ENCODE assay signal across 9 mouse cellular contexts in genomic region chr16:18108221-18108966, GRCm38 (mm10). TPM values are rescaled to one million over a fixed set of nuclear protein-coding genes. Genes with fewer than 3 reads are reported as not detected.
DNase-seq lines count a peak whose midpoint lies in the region; ATAC-seq and TF ChIP-seq lines count a peak whose summit lies in the region.
"Had no signal": no experiment of that assay in that cellular context is flagged by ENCODE, and none has a peak within 500 bp of the region (broad histone marks: within the 10 kb centered on the region; RNA-seq: fewer than 3 reads in every experiment).

No protein-coding gene starts in this region.

- H3K36me3 ChIP-seq in C2C12 (ENCODE audit: control insufficient read depth, insufficient read depth): no peaks in the 10 kb centered on the region
- H3K36me3 ChIP-seq in forebrain, embryonic 10.5 days (replicated peaks): no peaks in the 10 kb centered on the region
- H3K36me3 ChIP-seq in lung, embryonic 16.5 days (ENCODE audit: control insufficient read depth, insufficient read depth, low read length): no peaks in the 10 kb centered on the region

- no peaks in the 10 kb centered on the region for H3K79me3 ChIP-seq in C2C12 (ENCODE audit: low read depth)

- peak; percentile 85 for DNase-seq in adrenal gland, postnatal 14 days
- peak; percentile 62 for DNase-seq in forebrain, embryonic 10.5 days (ENCODE audit: extremely low spot score, low spot score)
- peak; percentile 72 for DNase-seq in heart, postnatal 4 days
- DNase-seq in layer of hippocampus, adult 11-12 months (ENCODE audit: low spot score): peak; percentile 80
- DNase-seq in urinary bladder, postnatal 25 days (ENCODE audit: low spot score): peak; percentile 60

- H3K4me3 ChIP-seq in C2C12 (ENCODE audit: insufficient read depth, poor library complexity, severe bottlenecking): no peak overlapping the region
- no peak overlapping the region for H3K4me3 ChIP-seq in forebrain, embryonic 10.5 days
- H3K4me3 ChIP-seq in lung, embryonic 16.5 days (ENCODE audit: low read length): no peak overlapping the region
- H3K4me3 ChIP-seq in olfactory bulb, adult 2 months (ENCODE audit: insufficient read depth, low read depth, low read length): no peak overlapping the region
- H3K4me3 ChIP-seq: megakaryocyte, embryonic 14.5 days had no signal

- no peak for TF ChIP-seq POLR2A in olfactory bulb, adult 2 months (IDR thresholded peaks at IDR 0.05; ENCODE audit: insufficient read depth, low read depth, low read length)

- peak; percentile 54; the same call in 1 of the 2 replicates for ATAC-seq in lung, embryonic 16.5 days (ENCODE audit: low read depth)

- peaks cover 13% of the 10 kb centered on the region for H3K4me1 ChIP-seq in forebrain, embryonic 10.5 days
- no peaks in the 10 kb centered on the region for H3K4me1 ChIP-seq in lung, embryonic 16.5 days (replicated peaks; ENCODE audit: control insufficient read depth, insufficient read depth, low read length)
- peaks cover 3% of the 10 kb centered on the region; the same call in 1 of the 2 replicates for H3K4me1 ChIP-seq in olfactory bulb, adult 2 months (ENCODE audit: control insufficient read depth, insufficient read depth, low read length)

- H3K9me3 ChIP-seq in forebrain, embryonic 10.5 days: peaks cover 23% of the 10 kb centered on the region
- peaks cover 8% of the 10 kb centered on the region; the same call in 1 of the 2 replicates for H3K9me3 ChIP-seq in lung, embryonic 16.5 days (ENCODE audit: control insufficient read depth, low read length)

- no peak overlapping the region for H3ac ChIP-seq in C2C12 (ENCODE audit: control insufficient read depth, insufficient read length, low read depth)

- WGBS in forebrain, embryonic 10.5 days: 60% methylated on average over 5 of the region's 5 CpGs
- 53% methylated on average over 5 of the region's 5 CpGs for WGBS in lung, embryonic 16.5 days
- 63% methylated on average over 5 of the region's 5 CpGs for WGBS in olfactory bulb, adult 2 months

- H3K4me2 ChIP-seq in lung, embryonic 16.5 days (ENCODE audit: low read depth, low read length): no peak overlapping the region

- TF ChIP-seq CTCF in C2C12 (IDR thresholded peaks at IDR 0.05; ENCODE audit: control insufficient read depth, insufficient read depth, insufficient read length): peak; percentile 82
- TF ChIP-seq CTCF in olfactory bulb, adult 2 months (IDR thresholded peaks at IDR 0.05; ENCODE audit: insufficient read depth, low read depth, low read length): peak; percentile 27; the same call in 1 of the 2 replicates

- peaks cover 4% of the 10 kb centered on the region for H3K27me3 ChIP-seq in C2C12 (ENCODE audit: control insufficient read depth, insufficient read depth, insufficient read length)
- no peaks in the 10 kb centered on the region for H3K27me3 ChIP-seq in forebrain, embryonic 10.5 days (ENCODE audit: poor library complexity, severe bottlenecking)
- H3K27me3 ChIP-seq in lung, embryonic 16.5 days (ENCODE audit: control insufficient read depth, insufficient read depth, low read depth, low read length): no peaks in the 10 kb centered on the region

- H3K27ac ChIP-seq in forebrain, embryonic 10.5 days: no peak overlapping the region
- no peak overlapping the region for H3K27ac ChIP-seq in lung, embryonic 16.5 days (ENCODE audit: low read length)
- no peak overlapping the region for H3K27ac ChIP-seq in olfactory bulb, adult 2 months (ENCODE audit: insufficient read depth, low read depth, low read length)

- H3K9ac ChIP-seq in lung, embryonic 16.5 days (ENCODE audit: low read length): no peak overlapping the region

- no peaks in the 10 kb centered on the region for H3K79me2 ChIP-seq in C2C12 (ENCODE audit: control insufficient read depth, insufficient read depth)

TF ChIP-seq in C2C12, 6 proteins besides CTCF, POLR2A, EP300 and RAD21:
- TF ChIP-seq USF1 (IDR thresholded peaks at IDR 0.05; ENCODE audit: low read depth) (no peak), MYOD1 (IDR thresholded peaks at IDR 0.05; ENCODE audit: control insufficient read depth, insufficient read length, low read depth) (no peak), CEBPB (IDR thresholded peaks at IDR 0.05; ENCODE audit: low read depth) (peak; percentile 91), FOSL1 (IDR thresholded peaks at IDR 0.05; ENCODE audit: insufficient read depth, low read length, poor library complexity, severe bottlenecking) (no peak)

RNA-seq across cellular contexts. Expression of gene Prodh, which starts 18.4 kb away (rescaled TPM):
- 7.3 TPM for polyA plus RNA-seq in C2C12 (2012; fragmentation: generic; extraction: Trizol)
- 37.6 and 37.9 TPM in 2 replicates for total RNA-seq in adrenal gland, postnatal 14 days (2021)
- 17.0 and 19.6 TPM in 2 replicates for polyA plus RNA-seq in forebrain, embryonic 10.5 days (2016; fragmentation: Nextera tagmentation; extraction: Ambion mirVana)
- total RNA-seq in heart, postnatal 4 days (2021): 1 to 10 TPM; 5.3 to 6.0 TPM
- polyA plus RNA-seq in lung, embryonic 16.5 days (2015; fragmentation: Nextera tagmentation; extraction: Ambion mirVana): 12.5 and 13.4 TPM in 2 replicates
- not detected in 2 replicates for polyA plus RNA-seq in olfactory bulb, adult 2 months (2012; ENCODE audit: insufficient read depth, insufficient read length, low replicate concordance, missing spikeins)

RNA-seq across cellular contexts. Expression of gene Rtn4r, which starts 19.0 kb away (rescaled TPM):
- 0.11 TPM for polyA plus RNA-seq in C2C12 (2012; fragmentation: generic; extraction: Trizol)
- total RNA-seq in adrenal gland, postnatal 14 days (2021): 0.33 and 0.86 TPM in 2 replicates
- polyA plus RNA-seq in forebrain, embryonic 10.5 days (2016; fragmentation: Nextera tagmentation; extraction: Ambion mirVana): 0.87 and 1.2 TPM in 2 replicates
- total RNA-seq in heart, postnatal 4 days (2021): 1 to 10 TPM; 6.0 to 7.8 TPM
- polyA plus RNA-seq in lung, embryonic 16.5 days (2015; fragmentation: Nextera tagmentation; extraction: Ambion mirVana): 0.35 TPM in 2 replicates
- not detected in 2 replicates for polyA plus RNA-seq in olfactory bulb, adult 2 months (2012; ENCODE audit: insufficient read depth, insufficient read length, low replicate concordance, missing spikeins)

RNA-seq across cellular contexts. Expression of gene Dgcr6, which starts 55.7 kb away (rescaled TPM):
- polyA plus RNA-seq in C2C12 (2012; fragmentation: generic; extraction: Trizol): 71.1 TPM
- total RNA-seq in adrenal gland, postnatal 14 days (2021): 55.3 and 58.7 TPM in 2 replicates
- 159 and 175 TPM in 2 replicates for polyA plus RNA-seq in forebrain, embryonic 10.5 days (2016; fragmentation: Nextera tagmentation; extraction: Ambion mirVana)
- 10 to 100 TPM; 42.4 to 48.6 TPM for total RNA-seq in heart, postnatal 4 days (2021)
- polyA plus RNA-seq in lung, embryonic 16.5 days (2015; fragmentation: Nextera tagmentation; extraction: Ambion mirVana): 78.5 and 79.2 TPM in 2 replicates
- polyA plus RNA-seq in olfactory bulb, adult 2 months (2012; ENCODE audit: insufficient read depth, insufficient read length, low replicate concordance, missing spikeins): not detected in 2 replicates

Comparison
In these comparisons a context has a peak if more than half of its experiments do, and no peak if none do; other contexts are left out.
1. RNA of gene Dgcr6, which starts 55.7 kb away (polyA plus RNA-seq): 159 to 175 TPM in forebrain, embryonic 10.5 days, 78.5 to 79.2 TPM in lung, embryonic 16.5 days and 71.1 TPM in C2C12 (single experiment); not detected in olfactory bulb, adult 2 months; every median in the first group is over 10 times any median in the second.
2. Peak in every context shown above with its lines, with median percentiles within 50 percentile points of each other: DNase-seq.